Mouse (Mus musculus): ENCODE measurements around the gene Hist1h2ag. TPM values are rescaled to one million over a fixed set of nuclear protein-coding genes. Genes with fewer than 3 reads are reported as not detected.
"Not testable (repeated sequence)": the region's sequence is repeated elsewhere in the genome, so short reads cannot be mapped to it uniquely, and the experiment has no call there.

Hist1h2ag gene
- 100 to 1,000 TPM; 237 to 260 TPM for total RNA-seq (2021)
- long read RNA-seq, experiment 1, partial matches to known transcripts = 0 of 1 reads
- long read RNA-seq, experiment 1, other reads (novel, unspliced or antisense) = 0 of 1 reads
- long read RNA-seq, experiment 2, partial matches to known transcripts = 0 of 1 reads
- long read RNA-seq, experiment 2, other reads (novel, unspliced or antisense) = 0 of 1 reads

- DNase-seq = peak; percentile 84
Observed at GRCm38 (mm10) chr13:22042568-22043502, at the start of gene Hist1h2ag, which contains the start of gene Hist1h2bj. Gene Hist1h2ag (minus strand): TSS chr13:22042944. Gene Hist1h2bj (plus strand): TSS chr13:22043214.

- DNase-seq = not testable (repeated sequence)
Observed at GRCm38 (mm10) chr13:22084140-22084539, 41.4 kb upstream of the Hist1h2ag start, which contains the start of gene Vmn1r188. Gene Vmn1r188 (plus strand): TSS chr13:22084440.

- DNase-seq = no peak
Observed at GRCm38 (mm10) chr13:22063468-22063867, 20.7 kb upstream of the Hist1h2ag start.

- DNase-seq = no peak
Observed at GRCm38 (mm10) chr13:22061422-22061821, 18.7 kb upstream of the Hist1h2ag start.

- DNase-seq = no peak
Observed at GRCm38 (mm10) chr13:22053754-22054153, 11.0 kb upstream of the Hist1h2ag start.

- DNase-seq = no peak
Observed at GRCm38 (mm10) chr13:22051523-22051859, 8.7 kb upstream of the Hist1h2ag start.

- peak; percentile 94 for DNase-seq
Observed at GRCm38 (mm10) chr13:22050591-22051522, 8.1 kb upstream of the Hist1h2ag start.

- peak; percentile 50 for DNase-seq
Observed at GRCm38 (mm10) chr13:22049737-22050440, 7.1 kb upstream of the Hist1h2ag start.

- DNase-seq = no peak
Observed at GRCm38 (mm10) chr13:22049041-22049440, 6.3 kb upstream of the Hist1h2ag start.

- no peak for DNase-seq
Observed at GRCm38 (mm10) chr13:22045311-22045710, 2.6 kb upstream of the Hist1h2ag start.

- DNase-seq = no peak
Observed at GRCm38 (mm10) chr13:22044432-22045155, 1.9 kb upstream of the Hist1h2ag start.

GRCm38 (mm10) chr13:22043503-22044431 is 1.0 kb upstream of the Hist1h2ag start:
- DNase-seq = no peak

GRCm38 (mm10) chr13:22041651-22042567 is 835 bp downstream of the Hist1h2ag start:
- DNase-seq = no peak

GRCm38 (mm10) chr13:22041142-22041536 is 1.6 kb downstream of the Hist1h2ag start, which contains the start of gene Hist1h4i:
Gene Hist1h4i (minus strand): TSS chr13:22041362.
- DNase-seq = peak; percentile 98

- DNase-seq = no peak
Observed at GRCm38 (mm10) chr13:22040464-22041141, 2.1 kb downstream of the Hist1h2ag start.

GRCm38 (mm10) chr13:22039951-22040463 is 2.7 kb downstream of the Hist1h2ag start:
- DNase-seq = no peak

GRCm38 (mm10) chr13:22039364-22039763 is 3.4 kb downstream of the Hist1h2ag start:
- no peak for DNase-seq

GRCm38 (mm10) chr13:22037415-22037814 is 5.3 kb downstream of the Hist1h2ag start:
- DNase-seq = no peak
